Mouse (Mus musculus): ENCODE measurements at regions not wholly inside any gene's neighbourhood (a gene's known extent, or its start where the extent isn't known, plus 50 kb on each side); places are given as distances from the start of the nearest gene placed in this dataset.

- no peaks in the 10 kb centered on the region for H3K9me3 ChIP-seq (ENCODE audit: control insufficient read depth, low read length)
- H3K4me1 ChIP-seq (replicated peaks; ENCODE audit: control insufficient read depth, insufficient read depth, low read length), result 0 out of 2 replicates have a peak, but pooled peaks cover 7% of the 10 kb centered on the region
- H3K36me3 ChIP-seq (ENCODE audit: control insufficient read depth, insufficient read depth, low read length), result no peaks in the 10 kb centered on the region
- H3K4me3 ChIP-seq (ENCODE audit: low read length), result no peak overlapping the region
- H3K4me2 ChIP-seq (ENCODE audit: low read depth, low read length), result no peak overlapping the region
- ATAC-seq (ENCODE audit: low read depth), result no peak
- H3K9ac ChIP-seq (ENCODE audit: low read length), result no peak overlapping the region
- H3K27me3 ChIP-seq (ENCODE audit: control insufficient read depth, insufficient read depth, low read depth, low read length), result no peaks in the 10 kb centered on the region
- 57% methylated on average over 1 of the region's 1 CpGs for WGBS
- no peak overlapping the region for H3K27ac ChIP-seq (ENCODE audit: low read length)
Measured at GRCm38 (mm10) chr15:56248731-56249130, 1228.7 kb downstream of the Slc22a22 start.

- Histone ChIP-seq H3K9me3 (ENCODE audit: control insufficient read depth, low read length) (no peaks in the 10 kb centered on the region), H3K36me3 (ENCODE audit: control insufficient read depth, insufficient read depth, low read length) (no peaks in the 10 kb centered on the region), H3K4me3 (ENCODE audit: low read length) (no peak overlapping the region), H3K9ac (ENCODE audit: low read length) (no peak overlapping the region), H3K4me1 (replicated peaks; ENCODE audit: control insufficient read depth, insufficient read depth, low read length) (0 out of 2 replicates have a peak, but pooled peaks cover 7% of the 10 kb centered on the region), H3K27me3 (ENCODE audit: control insufficient read depth, insufficient read depth, low read depth, low read length) (no peaks in the 10 kb centered on the region), H3K27ac (ENCODE audit: low read length) (no peak overlapping the region), H3K4me2 (ENCODE audit: low read depth, low read length) (0 out of 2 replicates have a peak overlapping the region, but pooled peaks have one; percentile 6)
- peak; percentile 91 for ATAC-seq (ENCODE audit: low read depth)
- WGBS, result 33% methylated on average over 8 of the region's 9 CpGs
Measured at GRCm38 (mm10) chr15:56244004-56244735, 1233.3 kb downstream of the Slc22a22 start.

- H3K9ac ChIP-seq (ENCODE audit: low read length), result no peak overlapping the region
- no peak overlapping the region for H3K4me2 ChIP-seq (ENCODE audit: low read depth, low read length)
- peaks cover 5% of the 10 kb centered on the region; the same call in 1 of the 2 replicates for H3K4me1 ChIP-seq (replicated peaks; ENCODE audit: control insufficient read depth, insufficient read depth, low read length)
- no peaks in the 10 kb centered on the region for H3K27me3 ChIP-seq (ENCODE audit: control insufficient read depth, insufficient read depth, low read depth, low read length)
- ATAC-seq (ENCODE audit: low read depth), result peak; percentile 71
- no peaks in the 10 kb centered on the region for H3K36me3 ChIP-seq (ENCODE audit: control insufficient read depth, insufficient read depth, low read length)
- no peak overlapping the region for H3K4me3 ChIP-seq (ENCODE audit: low read length)
- H3K27ac ChIP-seq (ENCODE audit: low read length), result no peak overlapping the region
- no peaks in the 10 kb centered on the region for H3K9me3 ChIP-seq (ENCODE audit: control insufficient read depth, low read length)
- 29% methylated on average over 5 of the region's 5 CpGs for WGBS
Measured at GRCm38 (mm10) chr15:56202552-56202951, 1274.9 kb downstream of the Slc22a22 start.

GRCm38 (mm10) chr15:56199336-56199735 is 1278.1 kb downstream of the Slc22a22 start:
- no peak for ATAC-seq (ENCODE audit: low read depth)
- no peaks in the 10 kb centered on the region for H3K36me3 ChIP-seq (ENCODE audit: control insufficient read depth, insufficient read depth, low read length)
- no peak overlapping the region for H3K4me2 ChIP-seq (ENCODE audit: low read depth, low read length)
- H3K4me3 ChIP-seq (ENCODE audit: low read length), result no peak overlapping the region
- 65% methylated on average over 2 of the region's 2 CpGs for WGBS
- peaks cover 5% of the 10 kb centered on the region; the same call in 1 of the 2 replicates for H3K4me1 ChIP-seq (replicated peaks; ENCODE audit: control insufficient read depth, insufficient read depth, low read length)
- H3K9me3 ChIP-seq (ENCODE audit: control insufficient read depth, low read length), result no peaks in the 10 kb centered on the region
- no peaks in the 10 kb centered on the region for H3K27me3 ChIP-seq (ENCODE audit: control insufficient read depth, insufficient read depth, low read depth, low read length)
- no peak overlapping the region for H3K27ac ChIP-seq (ENCODE audit: low read length)
- H3K9ac ChIP-seq (ENCODE audit: low read length), result no peak overlapping the region

GRCm38 (mm10) chr15:56197425-56198201 is 1279.8 kb downstream of the Slc22a22 start:
- peak; percentile 90 for ATAC-seq (ENCODE audit: low read depth)
- H3K27ac ChIP-seq (ENCODE audit: low read length), result peak overlapping the region; percentile 65
- H3K9me3 ChIP-seq (ENCODE audit: control insufficient read depth, low read length), result no peaks in the 10 kb centered on the region
- no peaks in the 10 kb centered on the region for H3K36me3 ChIP-seq (ENCODE audit: control insufficient read depth, insufficient read depth, low read length)
- no peak overlapping the region for H3K9ac ChIP-seq (ENCODE audit: low read length)
- no peaks in the 10 kb centered on the region for H3K27me3 ChIP-seq (ENCODE audit: control insufficient read depth, insufficient read depth, low read depth, low read length)
- WGBS, result 17% methylated on average over 1 of the region's 1 CpGs
- H3K4me2 ChIP-seq (ENCODE audit: low read depth, low read length), result no peak overlapping the region
- no peak overlapping the region for H3K4me3 ChIP-seq (ENCODE audit: low read length)
- H3K4me1 ChIP-seq (replicated peaks; ENCODE audit: control insufficient read depth, insufficient read depth, low read length), result peaks cover 3% of the 10 kb centered on the region; the same call in 1 of the 2 replicates

GRCm38 (mm10) chr15:56166236-56166635 is 1311.2 kb downstream of the Slc22a22 start:
- H3K27ac ChIP-seq (ENCODE audit: low read length), result no peak overlapping the region
- no peak overlapping the region for H3K4me2 ChIP-seq (ENCODE audit: low read depth, low read length)
- WGBS, result 74% methylated on average over 6 of the region's 6 CpGs
- H3K4me1 ChIP-seq (replicated peaks; ENCODE audit: control insufficient read depth, insufficient read depth, low read length), result no peaks in the 10 kb centered on the region
- no peaks in the 10 kb centered on the region for H3K9me3 ChIP-seq (ENCODE audit: control insufficient read depth, low read length)
- no peak overlapping the region for H3K9ac ChIP-seq (ENCODE audit: low read length)
- ATAC-seq (ENCODE audit: low read depth), result no peak
- H3K27me3 ChIP-seq (ENCODE audit: control insufficient read depth, insufficient read depth, low read depth, low read length), result no peaks in the 10 kb centered on the region
- H3K4me3 ChIP-seq (ENCODE audit: low read length), result no peak overlapping the region
- H3K36me3 ChIP-seq (ENCODE audit: control insufficient read depth, insufficient read depth, low read length), result no peaks in the 10 kb centered on the region

GRCm38 (mm10) chr15:56158726-56159125 is 1318.7 kb downstream of the Slc22a22 start:
- Histone ChIP-seq H3K27me3 (ENCODE audit: control insufficient read depth, insufficient read depth, low read depth, low read length) (no peaks in the 10 kb centered on the region), H3K36me3 (ENCODE audit: control insufficient read depth, insufficient read depth, low read length) (no peaks in the 10 kb centered on the region), H3K9ac (ENCODE audit: low read length) (no peak overlapping the region), H3K27ac (ENCODE audit: low read length) (no peak overlapping the region), H3K9me3 (ENCODE audit: control insufficient read depth, low read length) (no peaks in the 10 kb centered on the region; the same call in 1 of the 2 replicates), H3K4me1 (replicated peaks; ENCODE audit: control insufficient read depth, insufficient read depth, low read length) (no peaks in the 10 kb centered on the region), H3K4me3 (ENCODE audit: low read length) (no peak overlapping the region), H3K4me2 (ENCODE audit: low read depth, low read length) (no peak overlapping the region)
- no peak for ATAC-seq (ENCODE audit: low read depth)
- 47% methylated on average over 2 of the region's 2 CpGs for WGBS

GRCm38 (mm10) chr15:56139451-56139850 is 1338.0 kb downstream of the Slc22a22 start:
- H3K9ac ChIP-seq (ENCODE audit: low read length), result no peak overlapping the region
- H3K4me2 ChIP-seq (ENCODE audit: low read depth, low read length), result no peak overlapping the region
- H3K27ac ChIP-seq (ENCODE audit: low read length), result no peak overlapping the region
- no peaks in the 10 kb centered on the region for H3K4me1 ChIP-seq (replicated peaks; ENCODE audit: control insufficient read depth, insufficient read depth, low read length)
- H3K27me3 ChIP-seq (ENCODE audit: control insufficient read depth, insufficient read depth, low read depth, low read length), result no peaks in the 10 kb centered on the region
- no peaks in the 10 kb centered on the region for H3K36me3 ChIP-seq (ENCODE audit: control insufficient read depth, insufficient read depth, low read length)
- no peaks in the 10 kb centered on the region for H3K9me3 ChIP-seq (ENCODE audit: control insufficient read depth, low read length)
- WGBS, result 82% methylated on average over 3 of the region's 3 CpGs
- no peak for ATAC-seq (ENCODE audit: low read depth)
- H3K4me3 ChIP-seq (ENCODE audit: low read length), result no peak overlapping the region

- Histone ChIP-seq H3K4me1 (replicated peaks; ENCODE audit: control insufficient read depth, insufficient read depth, low read length) (no peaks in the 10 kb centered on the region), H3K9me3 (ENCODE audit: control insufficient read depth, low read length) (no peaks in the 10 kb centered on the region), H3K27me3 (ENCODE audit: control insufficient read depth, insufficient read depth, low read depth, low read length) (no peaks in the 10 kb centered on the region), H3K4me3 (ENCODE audit: low read length) (no peak overlapping the region), H3K27ac (ENCODE audit: low read length) (no peak overlapping the region), H3K36me3 (ENCODE audit: control insufficient read depth, insufficient read depth, low read length) (no peaks in the 10 kb centered on the region), H3K9ac (ENCODE audit: low read length) (no peak overlapping the region), H3K4me2 (ENCODE audit: low read depth, low read length) (no peak overlapping the region)
- WGBS, result 73% methylated on average over 7 of the region's 7 CpGs
- ATAC-seq (ENCODE audit: low read depth), result no peak
Measured at GRCm38 (mm10) chr15:56136420-56136970, 1340.9 kb downstream of the Slc22a22 start.

Data from lung, embryonic 16.5 days (tissue).